Mouse (Mus musculus) stomach, embryonic 15.5 days (tissue): ENCODE results near the gene Pdxdc1. TPM values are rescaled to one million over a fixed set of nuclear protein-coding genes. Genes with fewer than 3 reads are reported as not detected.
A peak's percentile ranks its signal among the peaks of the same experiment; 100 is the strongest.

Experiments used
- ATAC-seq: fragments of 200-750 bp; cut with Nextera tagmentation; 2 replicates; pipeline ENCODE4 v1.8.0; 2017; ENCODE audit warnings: low read depth, moderate number of reproducible peaks, moderate TSS enrichment; ENCODE audit not compliant: insufficient read depth, low FRiP score
- H3K27ac ChIP-seq: fragments of 300-500 bp; sonication (generic); 2 replicates; pipeline ENCODE4 v1.5.1; 2015; ENCODE audit warnings: mild to moderate bottlenecking, inconsistent platforms
- H3K27me3 ChIP-seq: fragments of 300-500 bp; sonication (generic); replicated peaks from 2 replicates; pipeline ENCODE4 v1.6.1; 2015; ENCODE audit warnings: inconsistent platforms
- H3K36me3 ChIP-seq: fragments of 300-500 bp; sonication (generic); 2 replicates; pipeline ENCODE4 v1.6.1; 2015; ENCODE audit warnings: inconsistent platforms
- H3K4me1 ChIP-seq: fragments of 300-500 bp; sonication (generic); 2 replicates; pipeline ENCODE4 v1.6.1; 2015; ENCODE audit warnings: inconsistent platforms
- H3K4me2 ChIP-seq: fragments of 300-500 bp; sonication (generic); 2 replicates; pipeline ENCODE4 v1.6.1; 2015; ENCODE audit warnings: mild to moderate bottlenecking, inconsistent platforms
- H3K4me3 ChIP-seq: fragments of 300-500 bp; sonication (generic); replicated peaks from 2 replicates; pipeline ENCODE4 v1.5.1; 2015; ENCODE audit warnings: inconsistent platforms
- H3K9ac ChIP-seq: fragments of 300-500 bp; sonication (generic); 2 replicates; pipeline ENCODE4 v1.6.1; 2015; ENCODE audit warnings: inconsistent platforms
- H3K9me3 ChIP-seq: fragments of 300-500 bp; sonication (generic); 2 replicates; pipeline ENCODE4 v1.6.1; 2016; ENCODE audit warnings: inconsistent platforms
- WGBS: fragments of 180-500 bp; shearing (Covaris S2); methylation state at CpG from one replicate; pipeline ENCODE4 v1.1.7; 2015; 5-methylcytosine and 5-hydroxymethylcytosine counted together
- polyA plus RNA-seq: library from polyadenylated mRNA; unstranded; fragments of >200 nt; fragmentation: Nextera tagmentation; extraction: Ambion mirVana; gene quantifications from 2 replicates; pipeline ENCODE4 v1.2.1, GENCODE M21; 2015

The Pdxdc1 gene
- polyA plus RNA-seq, 1 experiment from 2014 or later, result 96.8 TPM

- Histone ChIP-seq H3K4me2 (no peak overlapping the region), H3K4me1 (no peaks in the 10 kb centered on the region), H3K27ac (no peak overlapping the region), H3K4me3 (no peak overlapping the region), H3K9ac (no peak overlapping the region), H3K9me3 (no peaks in the 10 kb centered on the region), H3K36me3 (peaks cover 56% of the 10 kb centered on the region), H3K27me3 (no peaks in the 10 kb centered on the region)
- no peak for ATAC-seq
- 86% methylated on average over 7 of the region's 7 CpGs for WGBS
Measured at GRCm38 (mm10) chr16:13840056-13840455, 62.9 kb downstream of the Pdxdc1 start.

- H3K27me3 ChIP-seq, result no peaks in the 10 kb centered on the region
- no peak overlapping the region for H3K4me2 ChIP-seq
- no peaks in the 10 kb centered on the region for H3K9me3 ChIP-seq
- no peaks in the 10 kb centered on the region for H3K4me1 ChIP-seq
- H3K9ac ChIP-seq, result no peak overlapping the region
- H3K4me3 ChIP-seq, result no peak overlapping the region
- no peak overlapping the region for H3K27ac ChIP-seq
- peaks cover 79% of the 10 kb centered on the region for H3K36me3 ChIP-seq
- 93% methylated on average over 5 of the region's 5 CpGs for WGBS
- ATAC-seq, result no peak
Measured at GRCm38 (mm10) chr16:13834382-13834781, 68.5 kb downstream of the Pdxdc1 start.

- Histone ChIP-seq H3K4me1 (no peaks in the 10 kb centered on the region), H3K4me3 (no peak overlapping the region), H3K4me2 (no peak overlapping the region), H3K36me3 (peaks cover 70% of the 10 kb centered on the region), H3K27me3 (no peaks in the 10 kb centered on the region), H3K9ac (no peak overlapping the region), H3K27ac (no peak overlapping the region), H3K9me3 (no peaks in the 10 kb centered on the region)
- WGBS, result 87% methylated on average over 5 of the region's 5 CpGs
- ATAC-seq, result no peak
Measured at GRCm38 (mm10) chr16:13831606-13832005, 71.3 kb downstream of the Pdxdc1 start.

- H3K4me1 ChIP-seq, result no peaks in the 10 kb centered on the region
- no peak overlapping the region for H3K9ac ChIP-seq
- no peak for ATAC-seq
- no peak overlapping the region for H3K4me3 ChIP-seq
- H3K27me3 ChIP-seq, result no peaks in the 10 kb centered on the region
- no peaks in the 10 kb centered on the region for H3K9me3 ChIP-seq
- no peak overlapping the region for H3K4me2 ChIP-seq
- 85% methylated on average over 10 of the region's 10 CpGs for WGBS
- H3K36me3 ChIP-seq, result peaks cover 58% of the 10 kb centered on the region
- H3K27ac ChIP-seq, result no peak overlapping the region
Measured at GRCm38 (mm10) chr16:13830444-13830843, 72.5 kb downstream of the Pdxdc1 start.

- H3K4me2 ChIP-seq, result no peak overlapping the region
- H3K27ac ChIP-seq, result no peak overlapping the region
- H3K4me3 ChIP-seq, result no peak overlapping the region
- no peaks in the 10 kb centered on the region for H3K4me1 ChIP-seq
- no peaks in the 10 kb centered on the region for H3K9me3 ChIP-seq
- ATAC-seq, result no peak
- WGBS, result 85% methylated on average over 4 of the region's 4 CpGs
- no peaks in the 10 kb centered on the region for H3K27me3 ChIP-seq
- no peak overlapping the region for H3K9ac ChIP-seq
- H3K36me3 ChIP-seq, result peaks cover 29% of the 10 kb centered on the region
Measured at GRCm38 (mm10) chr16:13826511-13826910, 76.4 kb downstream of the Pdxdc1 start.

- H3K27me3 ChIP-seq, result no peaks in the 10 kb centered on the region
Measured at GRCm38 (mm10) chr16:13825781-13826490, 77.0 kb downstream of the Pdxdc1 start.

GRCm38 (mm10) chr16:13820771-13821170, 82.2 kb downstream of the Pdxdc1 start:
- no peak for ATAC-seq
- Histone ChIP-seq H3K4me3 (no peak overlapping the region), H3K27me3 (no peaks in the 10 kb centered on the region), H3K36me3 (no peaks in the 10 kb centered on the region), H3K9ac (no peak overlapping the region), H3K4me1 (peaks cover 4% of the 10 kb centered on the region), H3K27ac (no peak overlapping the region), H3K4me2 (peak overlapping the region; percentile 81), H3K9me3 (no peaks in the 10 kb centered on the region)
- 93% methylated on average over 5 of the region's 5 CpGs for WGBS

More at GRCm38 (mm10) chr16:13825781-13826490, 77.0 kb downstream of the Pdxdc1 start:
- ATAC-seq, result no peak
- no peak overlapping the region for H3K27ac ChIP-seq
- H3K4me2 ChIP-seq, result no peak overlapping the region
- no peaks in the 10 kb centered on the region for H3K9me3 ChIP-seq
- H3K4me3 ChIP-seq, result no peak overlapping the region
- WGBS, result 75% methylated on average over 7 of the region's 7 CpGs
- no peaks in the 10 kb centered on the region for H3K4me1 ChIP-seq
- peaks cover 25% of the 10 kb centered on the region for H3K36me3 ChIP-seq
- H3K9ac ChIP-seq, result no peak overlapping the region

- Histone ChIP-seq H3K9me3 (no peaks in the 10 kb centered on the region), H3K4me3 (peak overlapping the region; percentile 90), H3K27ac (peak overlapping the region; percentile 81; the same call in 1 of the 2 replicates), H3K4me2 (peak overlapping the region; percentile 81), H3K36me3 (no peaks in the 10 kb centered on the region), H3K27me3 (no peaks in the 10 kb centered on the region), H3K4me1 (peaks cover 4% of the 10 kb centered on the region), H3K9ac (peak overlapping the region; percentile 90)
- ATAC-seq, result no peak
- 26% methylated on average over 12 of the region's 12 CpGs for WGBS
Measured at GRCm38 (mm10) chr16:13819806-13820500, 83.0 kb downstream of the Pdxdc1 start.

GRCm38 (mm10) chr16:13819394-13819743, 83.6 kb downstream of the Pdxdc1 start:
- peak overlapping the region; percentile 90 for H3K4me3 ChIP-seq
- H3K4me1 ChIP-seq, result peaks cover 4% of the 10 kb centered on the region
- peak; percentile 59 for ATAC-seq
- H3K9ac ChIP-seq, result peak overlapping the region; percentile 90
- H3K27ac ChIP-seq, result peak overlapping the region; percentile 81
- WGBS, result under 1% methylated on average over 35 of the region's 36 CpGs
- no peaks in the 10 kb centered on the region for H3K27me3 ChIP-seq
- no peaks in the 10 kb centered on the region for H3K9me3 ChIP-seq
- H3K4me2 ChIP-seq, result peak overlapping the region; percentile 81
- no peaks in the 10 kb centered on the region for H3K36me3 ChIP-seq

GRCm38 (mm10) chr16:13818560-13819393, 84.2 kb downstream of the Pdxdc1 start, which contains the start of gene Ntan1:
Gene Ntan1, plus strand, starts transcription at chr16:13818845.
- no peaks in the 10 kb centered on the region for H3K9me3 ChIP-seq
- peak within 1 kb of the TSS; percentile 90 for H3K4me3 ChIP-seq
- no peaks in the 10 kb centered on the region for H3K36me3 ChIP-seq
- under 1% methylated on average over 55 of the region's 58 CpGs for WGBS
- no peaks in the 10 kb centered on the region for H3K27me3 ChIP-seq
- peak within 1 kb of the TSS; percentile 81 for H3K4me2 ChIP-seq
- H3K27ac ChIP-seq, result peak within 1 kb of the TSS; percentile 99
- peaks cover 4% of the 10 kb centered on the region for H3K4me1 ChIP-seq
- peak within 1 kb of the TSS; percentile 90 for H3K9ac ChIP-seq
- ATAC-seq, result peak; percentile 94

- Histone ChIP-seq H3K4me1 (no peaks in the 10 kb centered on the region; the same call in 1 of the 2 replicates), H3K27me3 (no peaks in the 10 kb centered on the region), H3K4me2 (no peak overlapping the region), H3K9me3 (no peaks in the 10 kb centered on the region), H3K36me3 (peaks cover 43% of the 10 kb centered on the region), H3K9ac (no peak overlapping the region), H3K4me3 (no peak overlapping the region), H3K27ac (no peak overlapping the region)
- ATAC-seq, result no peak
- WGBS, result 96% methylated on average over 3 of the region's 3 CpGs
Measured at GRCm38 (mm10) chr16:13813200-13813599, 89.7 kb downstream of the Pdxdc1 start.
